Mouse (Mus musculus) cerebellum, adult 2 months (tissue): ENCODE results near the gene Il27ra.

Experiments used
- CTCF ChIP-seq: fragments of 200-500 bp; IDR thresholded peaks from 2 replicates; pipeline ENCODE4 v1.5.1; 2011; ENCODE audit warnings: low read depth, mild to moderate bottlenecking, control low read depth, low read length, moderate library complexity, borderline replicate concordance; ENCODE audit not compliant: insufficient read depth
- POLR2A ChIP-seq: fragments of 200-500 bp; IDR thresholded peaks from 2 replicates; pipeline ENCODE4 v1.6.1; 2011; ENCODE audit warnings: low read length, control low read depth, borderline replicate concordance; ENCODE audit not compliant: insufficient read depth

DNA sequence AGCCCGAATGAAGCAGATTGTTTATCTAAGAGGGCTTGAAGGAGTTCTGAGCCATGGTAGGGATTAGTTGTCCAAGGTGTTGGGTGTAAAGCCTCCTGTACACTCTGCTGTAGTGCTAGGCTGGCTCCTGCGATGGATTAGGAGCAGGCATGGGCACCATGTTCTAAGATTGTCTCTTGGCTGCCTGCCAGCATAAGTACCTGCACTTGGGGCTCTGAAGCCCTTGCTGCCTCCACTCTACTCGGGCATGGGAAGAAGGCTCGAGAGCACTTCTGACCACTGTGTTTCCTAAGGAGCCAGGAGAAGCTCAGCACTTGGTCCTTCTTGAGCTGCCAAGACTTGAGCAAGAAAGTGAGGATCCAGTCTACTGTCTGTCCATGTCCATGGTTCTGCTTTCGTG lies 36.8 kb upstream of the Il27ra start:
- TF ChIP-seq POLR2A (no peak), CTCF (no peak)
